Mouse (Mus musculus) liver, embryonic 14.5 days (tissue): Measurements from ENCODE around the gene Mms22l.

Source experiments
- CTCF ChIP-seq: IDR thresholded peaks from 2 replicates; pipeline ENCODE4 v1.5.1; 2016; ENCODE audit warnings: antibody characterized with exemption, low read depth, control low read depth
- EP300 ChIP-seq: IDR thresholded peaks from 2 replicates; pipeline ENCODE4 v1.6.1; 2016; ENCODE audit warnings: antibody characterized with exemption, low read depth

DNA sequence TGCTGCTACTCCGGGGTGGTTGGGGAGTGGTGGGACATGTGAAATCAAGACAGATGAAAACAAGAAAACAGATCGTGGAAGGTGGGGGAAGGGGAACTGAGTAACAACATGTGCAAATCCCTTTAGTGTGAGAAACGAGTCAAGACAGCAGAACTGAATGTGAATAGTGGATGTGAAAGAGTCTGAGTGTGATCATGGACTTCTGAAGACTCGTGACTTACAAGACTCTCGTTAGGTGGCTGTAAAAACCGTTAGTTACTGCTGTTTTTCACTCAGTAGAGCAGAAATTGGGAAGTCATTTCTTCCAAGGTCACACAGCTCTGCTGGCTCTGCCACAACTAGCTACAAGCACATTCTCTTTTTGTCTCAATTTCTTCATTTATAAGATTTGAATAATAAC is 71.8 kb downstream of the Mms22l start:
- TF ChIP-seq CTCF (no peak), EP300 (no peak)
